Mouse (Mus musculus) thymus, adult 2 months (tissue): Measurements from ENCODE around the gene Gtf2h5.

Experiments used
- CTCF ChIP-seq: fragments of 200-500 bp; IDR thresholded peaks from 2 replicates; pipeline ENCODE4 v1.5.1; 2012; ENCODE audit warnings: mild to moderate bottlenecking, control low read depth, low read length, moderate library complexity, borderline replicate concordance; ENCODE audit not compliant: control insufficient read depth, poor library complexity, insufficient read depth; ENCODE audit errors: extremely low read depth
- POLR2A ChIP-seq: fragments of 200-500 bp; IDR thresholded peaks from 2 replicates; pipeline ENCODE4 v1.6.1; 2012; ENCODE audit warnings: mild to moderate bottlenecking, low read length, control low read depth, moderate library complexity; ENCODE audit not compliant: control insufficient read depth, poor library complexity, insufficient read depth; ENCODE audit errors: extremely low read depth

GRCm38 (mm10) chr17:6131083-6131482 is 51.5 kb downstream of the Gtf2h5 start:
- TF ChIP-seq CTCF (no peak), POLR2A (no peak)
